Mouse (Mus musculus): ENCODE measurements around the gene Art3.

- TF ChIP-seq CTCF (IDR thresholded peaks at IDR 0.05; ENCODE audit: low read depth) (no peak), EP300 (IDR thresholded peaks at IDR 0.05; ENCODE audit: low read depth) (no peak)
Observed at GRCm38 (mm10) chr5:92386102-92386501, 54.5 kb downstream of the Art3 start.

Data from liver, embryonic 14.5 days (tissue).